Mouse (Mus musculus) lung, adult 2 months (tissue): ENCODE measurements around the gene Prrg3.

Source experiments
- CTCF ChIP-seq: fragments of 200-500 bp; IDR thresholded peaks from 2 replicates; pipeline ENCODE4 v1.5.1; 2011; ENCODE audit warnings: mild to moderate bottlenecking, low read length, control low read depth; ENCODE audit not compliant: insufficient read depth
- POLR2A ChIP-seq: fragments of 200-500 bp; IDR thresholded peaks from 2 replicates; pipeline ENCODE4 v1.6.1; 2011; ENCODE audit warnings: low read depth, mild to moderate bottlenecking, control low read depth, low read length, borderline replicate concordance; ENCODE audit errors: extremely low read depth

GRCm38 (mm10) chrX:72009930-72010329, 47.5 kb downstream of the Prrg3 start:
- no peak for TF ChIP-seq CTCF
- TF ChIP-seq POLR2A = no peak
